Mouse (Mus musculus): ENCODE measurements at regions not wholly inside any gene's neighbourhood (a gene's known extent, or its start where the extent isn't known, plus 50 kb on each side); places are given as distances from the start of the nearest gene placed in this dataset.
A peak's percentile ranks its signal among the peaks of the same experiment; 100 is the strongest.

GRCm38 (mm10) chr16:25104165-25104564 lies 182.5 kb upstream of the Tprg start:
- H3K4me2 ChIP-seq: no peak overlapping the region
- no peaks in the 10 kb centered on the region for H3K36me3 ChIP-seq
- ATAC-seq (ENCODE audit: insufficient read depth, low FRiP score, low read depth): no peak
- no peak overlapping the region for H3K27ac ChIP-seq
- no peaks in the 10 kb centered on the region for H3K9me3 ChIP-seq
- no peak overlapping the region for H3K9ac ChIP-seq
- WGBS: 83% methylated on average over 2 of the region's 2 CpGs
- H3K27me3 ChIP-seq (replicated peaks): no peaks in the 10 kb centered on the region
- H3K4me1 ChIP-seq: no peaks in the 10 kb centered on the region
- H3K4me3 ChIP-seq (replicated peaks): no peak overlapping the region

DNA sequence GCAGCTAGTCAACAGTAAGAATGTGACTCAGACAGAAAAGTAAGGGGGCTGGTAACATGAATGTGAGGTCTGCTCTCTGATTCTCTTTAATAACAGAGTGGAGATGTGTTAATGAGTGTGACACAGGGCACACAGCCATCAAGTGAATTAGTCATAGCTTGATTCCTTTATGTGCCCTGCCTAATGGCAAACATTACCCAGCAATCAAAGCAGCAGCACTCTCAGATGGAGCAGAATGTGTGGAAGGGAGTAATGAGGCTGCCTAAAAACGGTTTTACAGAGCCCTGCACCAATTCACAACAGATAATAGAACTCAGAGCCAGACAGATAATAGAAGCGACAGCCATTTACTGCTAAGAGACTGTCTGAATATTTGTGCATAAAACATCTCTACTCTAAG lies 182.0 kb upstream of the Tprg start:
- ATAC-seq (ENCODE audit: insufficient read depth, low FRiP score, low read depth): no peak
- no peaks in the 10 kb centered on the region for H3K4me1 ChIP-seq
- no peak overlapping the region for H3K4me2 ChIP-seq
- no peaks in the 10 kb centered on the region for H3K27me3 ChIP-seq (replicated peaks)
- whole genome bisulfite sequencing: 64% methylated on average over 2 of the region's 2 CpGs
- H3K9me3 ChIP-seq: no peaks in the 10 kb centered on the region
- H3K4me3 ChIP-seq (replicated peaks): no peak overlapping the region
- no peaks in the 10 kb centered on the region for H3K36me3 ChIP-seq
- no peak overlapping the region for H3K9ac ChIP-seq
- no peak overlapping the region for H3K27ac ChIP-seq

GRCm38 (mm10) chr16:25140164-25140563 lies 146.5 kb upstream of the Tprg start:
- H3K4me3 ChIP-seq (replicated peaks): no peak overlapping the region
- WGBS: 36% methylated on average over 4 of the region's 4 CpGs
- no peak overlapping the region for H3K27ac ChIP-seq
- no peak overlapping the region for H3K4me2 ChIP-seq
- no peaks in the 10 kb centered on the region for H3K36me3 ChIP-seq
- H3K9ac ChIP-seq: no peak overlapping the region
- H3K9me3 ChIP-seq: no peaks in the 10 kb centered on the region
- H3K27me3 ChIP-seq (replicated peaks): no peaks in the 10 kb centered on the region
- H3K4me1 ChIP-seq: no peaks in the 10 kb centered on the region
- ATAC-seq (ENCODE audit: insufficient read depth, low FRiP score, low read depth): peak; percentile 31; the same call in 1 of the 2 replicates

DNA sequence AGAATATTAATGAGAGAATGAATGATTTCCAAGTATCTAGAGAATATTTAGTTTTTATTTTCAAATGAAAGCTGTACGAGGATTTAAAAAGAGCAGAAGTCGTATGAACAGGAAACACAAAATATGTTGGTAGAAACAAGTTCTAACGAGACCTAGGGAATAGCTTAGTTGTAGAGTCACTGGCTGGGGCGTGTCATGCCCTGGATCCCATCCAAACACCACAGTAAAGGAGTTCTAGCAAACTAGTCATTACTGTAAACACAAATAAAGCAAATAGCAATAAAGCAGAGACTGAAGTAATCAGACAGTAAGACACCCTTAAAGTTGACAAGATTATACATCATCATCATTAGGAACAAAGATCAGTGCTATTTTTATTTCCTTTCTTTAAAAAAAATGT lies 139.1 kb upstream of the Tprg start:
- ATAC-seq (ENCODE audit: insufficient read depth, low FRiP score, low read depth): no peak
- Histone ChIP-seq H3K4me1 (no peaks in the 10 kb centered on the region), H3K36me3 (no peaks in the 10 kb centered on the region), H3K27ac (no peak overlapping the region), H3K4me3 (replicated peaks) (no peak overlapping the region), H3K4me2 (no peak overlapping the region), H3K9ac (no peak overlapping the region), H3K27me3 (replicated peaks) (no peaks in the 10 kb centered on the region), H3K9me3 (no peaks in the 10 kb centered on the region)
- WGBS: 61% methylated on average over 4 of the region's 4 CpGs

DNA sequence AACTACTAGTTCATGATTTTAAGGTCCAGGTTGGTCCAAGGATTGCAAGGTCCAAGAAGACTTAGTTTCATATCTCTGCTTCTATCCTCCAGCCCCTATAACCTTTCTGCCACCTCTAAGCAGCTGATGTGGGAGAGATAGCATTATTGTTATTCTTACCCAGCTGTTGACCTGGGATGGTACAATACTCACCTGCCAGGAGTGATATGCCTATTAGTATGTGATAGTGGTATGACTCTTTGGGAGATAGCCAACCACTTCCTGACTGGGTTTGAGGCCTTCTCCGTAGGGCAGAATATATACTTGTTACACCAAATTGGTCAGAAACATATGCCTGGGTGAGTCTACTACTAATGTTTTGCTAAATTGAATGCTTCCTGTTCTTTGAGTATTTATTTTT lies 137.4 kb upstream of the Tprg start:
- WGBS: 83% methylated on average over 1 of the region's 1 CpGs
- Histone ChIP-seq H3K27me3 (replicated peaks) (no peaks in the 10 kb centered on the region), H3K9ac (no peak overlapping the region), H3K9me3 (no peaks in the 10 kb centered on the region), H3K4me1 (no peaks in the 10 kb centered on the region), H3K4me2 (no peak overlapping the region), H3K36me3 (no peaks in the 10 kb centered on the region), H3K4me3 (replicated peaks) (no peak overlapping the region), H3K27ac (no peak overlapping the region)
- ATAC-seq (ENCODE audit: insufficient read depth, low FRiP score, low read depth): no peak

DNA sequence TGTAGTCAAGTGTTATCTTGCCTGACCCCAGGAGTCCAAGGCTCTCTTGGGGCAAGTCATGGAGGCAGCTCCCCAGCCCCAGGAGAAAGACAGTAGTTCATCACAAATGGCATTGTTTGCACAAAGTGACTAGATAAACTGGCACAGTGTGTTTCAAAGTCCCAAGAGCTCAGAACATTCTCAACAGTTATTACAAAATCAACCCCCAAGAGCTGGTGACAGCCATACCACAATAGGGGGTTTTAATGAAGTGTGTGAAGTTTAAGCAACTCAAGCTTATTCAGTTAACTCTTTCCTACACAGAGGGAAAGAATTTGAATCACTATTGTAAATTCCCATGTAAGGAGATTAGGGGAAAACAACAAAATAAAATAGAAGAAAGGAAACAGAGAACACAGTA lies 109.7 kb upstream of the Tprg start:
- Histone ChIP-seq H3K4me3 (replicated peaks) (no peak overlapping the region), H3K27ac (no peak overlapping the region), H3K27me3 (replicated peaks) (no peaks in the 10 kb centered on the region), H3K9ac (no peak overlapping the region), H3K9me3 (no peaks in the 10 kb centered on the region), H3K4me2 (no peak overlapping the region), H3K36me3 (no peaks in the 10 kb centered on the region), H3K4me1 (no peaks in the 10 kb centered on the region)
- ATAC-seq (ENCODE audit: insufficient read depth, low FRiP score, low read depth): no peak

DNA sequence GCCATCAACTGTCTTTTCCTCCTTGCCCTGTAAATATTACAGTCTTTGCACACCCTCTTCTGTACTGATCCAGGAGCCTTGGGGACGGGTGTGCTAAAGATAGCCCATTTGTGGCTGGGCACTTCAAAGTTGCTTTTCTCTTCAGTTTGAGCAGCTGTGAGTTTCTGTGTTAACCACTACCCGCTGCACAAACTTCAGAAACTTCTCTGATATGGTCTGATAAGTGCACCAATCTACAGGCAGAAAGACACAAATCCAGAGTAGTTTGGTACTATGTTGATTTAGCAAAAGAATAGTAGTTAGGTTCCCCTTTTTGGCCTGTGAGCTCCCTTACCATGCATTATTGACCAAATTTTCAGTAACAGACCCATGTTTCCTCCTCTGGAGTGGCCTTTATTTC lies 108.6 kb upstream of the Tprg start:
- no peak for ATAC-seq (ENCODE audit: insufficient read depth, low FRiP score, low read depth)
- Histone ChIP-seq H3K9ac (no peak overlapping the region), H3K27me3 (replicated peaks) (no peaks in the 10 kb centered on the region), H3K27ac (no peak overlapping the region), H3K4me1 (no peaks in the 10 kb centered on the region), H3K9me3 (no peaks in the 10 kb centered on the region), H3K36me3 (no peaks in the 10 kb centered on the region), H3K4me3 (replicated peaks) (no peak overlapping the region), H3K4me2 (no peak overlapping the region)
- 71% methylated on average over 2 of the region's 2 CpGs for WGBS

DNA sequence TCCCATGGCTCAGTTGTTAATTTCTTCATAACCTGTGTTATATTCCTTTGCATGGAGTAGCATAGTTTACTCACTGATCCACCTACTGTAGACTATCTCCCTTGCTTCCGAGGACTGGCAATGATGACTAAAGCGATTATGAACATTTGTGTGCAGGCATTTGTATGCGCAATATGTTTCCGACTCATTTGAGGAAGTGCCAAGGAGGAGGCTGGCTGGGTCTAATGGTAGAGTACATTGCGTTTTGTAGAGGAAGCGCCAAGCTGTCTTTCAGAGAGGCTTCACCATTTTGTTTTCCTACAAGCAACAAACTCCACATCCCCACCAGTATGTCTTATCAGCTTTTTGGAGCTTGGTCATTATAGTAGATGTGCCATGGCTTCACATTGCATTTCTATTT lies 104.7 kb upstream of the Tprg start:
- no peaks in the 10 kb centered on the region for H3K36me3 ChIP-seq
- H3K9me3 ChIP-seq: no peaks in the 10 kb centered on the region
- no peaks in the 10 kb centered on the region for H3K4me1 ChIP-seq
- no peak overlapping the region for H3K4me3 ChIP-seq (replicated peaks)
- no peak for ATAC-seq (ENCODE audit: insufficient read depth, low FRiP score, low read depth)
- no peak overlapping the region for H3K4me2 ChIP-seq
- no peak overlapping the region for H3K9ac ChIP-seq
- WGBS: 92% methylated on average over 6 of the region's 6 CpGs
- H3K27me3 ChIP-seq (replicated peaks): no peaks in the 10 kb centered on the region
- H3K27ac ChIP-seq: no peak overlapping the region

DNA sequence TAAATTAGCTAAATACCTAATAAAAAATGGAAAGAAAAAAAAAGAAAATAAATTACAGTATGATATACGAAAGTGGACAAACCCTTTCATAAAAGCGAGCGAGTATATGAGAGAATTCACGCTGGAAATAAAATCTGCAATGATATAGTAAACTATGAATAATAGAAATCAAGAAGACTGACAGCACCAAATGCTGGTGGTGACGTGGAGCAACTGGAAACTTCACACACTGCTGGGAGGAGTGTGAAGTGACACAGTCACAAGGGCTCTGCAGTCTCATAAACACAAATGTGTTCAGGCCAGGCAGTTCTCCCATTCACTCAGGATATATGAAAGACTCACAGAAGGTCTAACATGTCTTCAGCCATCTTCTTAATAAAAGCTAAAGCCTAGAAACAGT lies 89.5 kb upstream of the Tprg start:
- Histone ChIP-seq H3K27me3 (replicated peaks) (no peaks in the 10 kb centered on the region), H3K4me3 (replicated peaks) (no peak overlapping the region), H3K27ac (no peak overlapping the region), H3K36me3 (no peaks in the 10 kb centered on the region), H3K4me2 (no peak overlapping the region), H3K4me1 (no peaks in the 10 kb centered on the region), H3K9me3 (no peaks in the 10 kb centered on the region), H3K9ac (no peak overlapping the region)
- no peak for ATAC-seq (ENCODE audit: insufficient read depth, low FRiP score, low read depth)
- WGBS: 93% methylated on average over 5 of the region's 5 CpGs

GRCm38 (mm10) chr16:25198844-25199243 lies 87.8 kb upstream of the Tprg start:
- no peak overlapping the region for H3K9ac ChIP-seq
- 58% methylated on average over 3 of the region's 3 CpGs for WGBS
- no peak overlapping the region for H3K4me3 ChIP-seq (replicated peaks)
- no peaks in the 10 kb centered on the region for H3K9me3 ChIP-seq
- H3K27me3 ChIP-seq (replicated peaks): no peaks in the 10 kb centered on the region
- no peaks in the 10 kb centered on the region for H3K4me1 ChIP-seq
- no peak overlapping the region for H3K4me2 ChIP-seq
- H3K36me3 ChIP-seq: no peaks in the 10 kb centered on the region
- H3K27ac ChIP-seq: no peak overlapping the region
- ATAC-seq (ENCODE audit: insufficient read depth, low FRiP score, low read depth): no peak

DNA sequence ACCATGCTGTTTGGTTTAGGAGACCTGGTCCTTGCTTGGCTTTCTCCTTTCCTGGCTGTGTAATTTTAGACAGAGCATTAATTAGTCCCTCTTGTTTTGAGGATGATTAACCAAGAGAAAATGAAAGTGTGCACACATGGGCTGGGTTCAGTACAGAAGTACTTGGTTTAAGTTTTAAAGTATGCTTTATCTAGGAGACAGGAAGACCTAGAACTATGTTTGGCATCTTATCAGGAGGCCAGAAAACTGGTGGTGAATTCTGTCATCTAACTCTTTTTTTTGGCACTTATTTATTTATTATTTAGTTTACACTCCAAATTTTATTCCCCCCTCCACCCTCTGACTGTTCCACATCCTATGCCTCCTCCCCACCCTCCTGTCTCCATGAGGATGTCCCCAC lies 86.6 kb upstream of the Tprg start:
- Histone ChIP-seq H3K4me2 (no peak overlapping the region), H3K27ac (no peak overlapping the region), H3K9ac (no peak overlapping the region), H3K9me3 (no peaks in the 10 kb centered on the region), H3K36me3 (no peaks in the 10 kb centered on the region), H3K4me1 (no peaks in the 10 kb centered on the region), H3K4me3 (replicated peaks) (no peak overlapping the region), H3K27me3 (replicated peaks) (no peaks in the 10 kb centered on the region)
- ATAC-seq (ENCODE audit: insufficient read depth, low FRiP score, low read depth): no peak

DNA sequence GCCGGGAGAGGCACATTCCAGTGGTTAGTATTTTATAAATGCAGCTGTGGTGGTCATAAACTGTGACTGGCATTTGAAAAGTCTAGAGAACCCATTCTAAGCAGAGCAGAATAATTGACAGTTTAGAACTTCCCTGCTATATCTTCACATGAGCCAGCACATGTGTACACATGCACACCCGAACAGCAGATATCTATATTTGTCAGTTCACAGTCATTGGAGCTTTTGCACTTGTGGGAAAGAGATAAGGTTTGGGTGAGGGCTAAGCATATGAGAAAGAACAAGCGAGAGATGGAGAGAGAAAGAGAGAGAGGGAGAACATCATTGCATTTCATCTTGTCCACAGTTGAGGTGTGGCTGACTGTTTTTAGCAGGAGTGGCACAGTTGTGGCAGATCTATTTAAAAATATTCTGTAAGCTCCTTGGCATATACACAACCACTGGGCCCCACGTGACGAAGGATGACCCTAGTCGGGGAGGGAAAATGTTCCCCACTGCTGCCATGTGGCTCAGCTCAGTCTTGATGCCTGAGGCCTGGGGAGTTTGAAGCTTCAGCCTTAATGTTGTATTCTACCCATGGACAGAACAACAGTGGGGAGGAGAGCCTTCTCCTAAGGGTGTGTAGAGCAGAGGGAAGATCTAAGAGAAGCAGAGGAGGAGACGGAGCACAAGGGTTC lies 85.4 kb upstream of the Tprg start:
- no peak overlapping the region for H3K4me3 ChIP-seq (replicated peaks)
- H3K27me3 ChIP-seq (replicated peaks): no peaks in the 10 kb centered on the region
- peak; percentile 83; the same call in 1 of the 2 replicates for ATAC-seq (ENCODE audit: insufficient read depth, low FRiP score, low read depth)
- no peak overlapping the region for H3K9ac ChIP-seq
- H3K9me3 ChIP-seq: no peaks in the 10 kb centered on the region
- H3K4me2 ChIP-seq: no peak overlapping the region
- WGBS: 73% methylated on average over 7 of the region's 7 CpGs
- H3K36me3 ChIP-seq: no peaks in the 10 kb centered on the region
- H3K4me1 ChIP-seq: no peaks in the 10 kb centered on the region
- H3K27ac ChIP-seq: no peak overlapping the region

DNA sequence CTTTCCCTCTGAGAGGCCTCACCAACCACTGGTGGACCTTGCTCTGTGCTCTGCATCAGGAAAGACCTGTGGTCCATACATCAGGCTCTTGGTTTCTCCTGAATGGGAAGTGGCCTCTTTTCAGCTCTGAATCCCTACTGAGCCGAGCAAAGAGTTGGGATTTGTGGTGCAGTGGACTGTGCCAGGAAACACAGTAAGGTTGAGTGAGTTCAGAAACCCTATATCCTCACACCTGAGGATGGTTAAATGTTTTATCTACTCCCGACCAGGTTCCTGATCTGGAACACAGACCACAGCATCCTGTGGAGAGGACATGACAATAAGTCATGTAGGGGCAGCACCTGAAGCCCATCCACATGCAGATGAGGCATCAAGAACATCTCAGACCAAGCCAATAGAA lies 73.4 kb upstream of the Tprg start:
- Histone ChIP-seq H3K27me3 (replicated peaks) (no peaks in the 10 kb centered on the region), H3K4me1 (no peaks in the 10 kb centered on the region), H3K9me3 (no peaks in the 10 kb centered on the region), H3K4me3 (replicated peaks) (no peak overlapping the region), H3K27ac (no peak overlapping the region), H3K4me2 (no peak overlapping the region), H3K9ac (no peak overlapping the region), H3K36me3 (no peaks in the 10 kb centered on the region)
- no peak for ATAC-seq (ENCODE audit: insufficient read depth, low FRiP score, low read depth)
- WGBS: 66% methylated on average over 2 of the region's 2 CpGs

Measured in stomach, embryonic 15.5 days (tissue).